Mouse (Mus musculus) frontal cortex, postnatal 25 days (tissue): ENCODE data around the gene Plxna4.
A peak's percentile ranks its signal among the peaks of the same experiment; 100 is the strongest.

Experiments used
- DNase-seq, 2 experiments: peaks; one replicate each; pipeline ENCODE4 v3.0.0; 2022; ENCODE audit warnings: low spot score in 2 of 2

Gene Plxna4

DNA sequence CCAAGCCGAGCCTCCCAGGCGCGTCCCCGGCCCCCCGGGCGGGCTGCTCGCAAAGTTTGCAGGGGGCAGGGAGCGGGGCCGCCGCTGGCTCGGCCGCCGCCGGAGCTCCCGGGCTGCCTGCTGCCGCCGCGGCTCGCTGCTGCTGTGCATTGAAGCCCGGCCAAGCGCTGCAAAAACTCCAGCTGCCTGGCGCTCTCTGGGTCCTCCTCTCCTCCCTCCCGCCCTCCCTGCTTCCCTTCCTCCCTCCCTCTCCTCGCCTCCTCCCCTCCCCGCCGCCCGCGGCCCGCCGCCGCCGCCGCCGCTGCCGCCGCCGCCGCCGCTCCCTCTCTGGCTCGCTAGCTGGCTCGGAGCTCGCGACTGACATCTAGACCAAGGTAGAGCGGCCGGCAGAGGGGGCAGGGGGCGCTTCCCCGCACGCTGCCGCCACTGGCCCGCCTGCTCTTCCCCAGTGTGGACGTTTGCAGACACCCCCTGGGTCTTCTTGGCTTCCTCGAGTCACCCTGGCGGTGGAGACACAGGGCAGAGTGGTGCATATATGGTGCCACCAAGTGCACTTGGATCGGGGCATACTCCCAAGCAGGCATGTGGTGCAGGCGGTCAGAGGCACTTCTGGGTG, at the start of gene Plxna4:
Plxna4 (minus strand) TSS at position 137 of the 616 bp plus-strand sequence.
- DNase-seq, result peak; percentile 56 to 57

DNA sequence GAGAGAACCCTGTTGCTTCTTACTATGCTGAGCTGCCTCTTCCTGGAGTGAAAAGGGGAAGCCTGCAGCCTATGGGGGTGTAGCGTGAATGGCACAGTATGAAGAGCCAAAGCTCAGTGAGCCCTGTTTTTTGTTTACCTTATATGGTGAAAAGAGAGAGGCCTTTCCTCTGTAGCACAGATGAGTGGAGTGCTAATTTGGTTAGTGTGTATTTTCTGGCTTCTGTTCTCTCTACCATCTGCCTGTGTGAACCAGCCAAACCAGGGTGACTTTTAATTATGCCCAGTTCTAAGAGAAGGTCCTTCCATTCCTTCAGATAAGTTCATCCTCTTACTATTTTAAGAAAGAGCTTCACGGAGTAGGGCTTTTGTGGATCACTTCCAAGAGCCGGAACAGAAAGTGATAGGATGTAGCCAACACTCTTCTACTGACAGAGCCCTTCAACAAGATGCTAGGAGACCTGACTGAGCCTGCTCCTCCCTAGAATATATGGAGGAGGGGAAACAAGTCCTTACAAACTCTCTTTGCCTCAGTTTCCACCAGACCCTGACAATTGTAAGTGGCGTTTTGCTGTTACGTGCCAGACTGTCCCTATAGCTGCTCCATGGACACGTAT, 49.7 kb upstream of the Plxna4 start:
- DNase-seq, result no peak

DNA sequence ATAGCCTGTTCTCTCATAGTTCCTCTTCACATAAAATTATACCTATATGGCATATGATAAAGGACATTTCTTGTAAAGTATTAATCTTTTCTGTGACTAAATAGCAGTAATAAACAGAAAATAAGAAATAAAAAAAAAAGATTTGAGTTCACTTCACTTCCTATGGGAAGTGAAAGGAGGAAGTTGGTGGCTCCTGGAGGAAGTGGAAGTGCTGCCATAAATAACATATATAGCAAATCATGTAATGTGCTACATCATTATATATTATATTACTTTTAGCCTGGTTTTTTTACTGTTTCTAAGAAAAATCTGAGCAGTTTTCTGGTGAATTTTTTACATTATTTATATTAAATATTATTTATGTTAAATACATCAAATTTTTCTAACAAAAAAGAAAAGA, 22.7 kb upstream of the Plxna4 start:
- DNase-seq, result no peak

DNA sequence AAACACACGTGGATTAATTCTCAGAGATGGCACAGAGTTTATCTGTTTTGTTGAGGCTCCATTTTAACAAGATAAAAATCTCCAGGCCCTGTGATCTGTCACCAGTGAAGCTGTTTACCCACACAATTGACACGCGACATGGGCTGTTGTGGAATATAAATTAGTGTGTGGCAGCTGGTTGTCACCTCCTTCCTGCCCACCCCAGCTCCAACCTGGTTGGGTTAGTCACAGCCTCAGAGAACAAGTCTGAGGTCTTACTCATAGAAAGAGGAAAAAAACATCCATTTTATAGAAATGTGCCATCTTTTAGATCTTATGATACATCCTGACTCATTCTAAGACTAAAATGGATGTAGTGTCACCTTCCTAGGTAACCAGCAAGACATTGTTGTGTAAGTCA, 18.8 kb upstream of the Plxna4 start:
- DNase-seq, result no peak

DNA sequence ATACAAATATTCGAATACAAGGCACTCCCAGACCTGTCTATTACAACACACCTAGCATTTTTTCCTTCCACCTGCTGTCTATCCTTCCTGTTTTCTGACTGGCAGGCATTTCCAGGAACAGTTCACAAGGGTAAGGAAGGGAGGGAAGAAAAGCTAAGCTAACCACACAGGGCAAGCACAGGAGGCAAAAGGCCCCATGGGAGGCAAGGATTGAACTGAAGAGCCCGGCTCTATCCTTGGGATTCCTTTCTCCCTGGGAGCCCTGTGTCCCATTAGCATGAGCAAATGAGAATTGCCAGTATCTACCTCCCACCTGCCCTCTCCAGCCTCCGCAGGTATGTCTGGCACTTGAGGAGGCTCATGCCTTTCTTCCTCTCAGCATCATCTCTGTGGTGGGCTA, 17.6 kb upstream of the Plxna4 start:
- DNase-seq, result no peak

DNA sequence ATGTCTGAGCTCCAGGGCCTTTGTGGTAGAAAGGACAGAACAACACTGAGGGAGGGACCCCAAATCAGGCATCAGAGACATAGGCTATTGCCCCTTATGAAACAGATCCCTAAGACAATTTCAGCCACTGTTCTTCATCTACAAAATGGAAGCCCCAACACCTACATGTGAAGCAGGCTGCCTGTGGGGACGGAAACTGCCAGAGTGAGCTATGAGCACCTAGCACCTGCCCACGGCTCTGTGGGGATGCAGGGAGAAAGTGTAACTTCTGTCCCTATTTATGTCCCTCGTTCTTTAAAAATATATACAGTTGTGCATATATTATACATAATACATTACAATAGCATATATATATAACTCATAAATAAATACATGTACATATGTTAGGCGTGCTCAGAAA, 16.9 kb upstream of the Plxna4 start:
- no peak for DNase-seq

DNA sequence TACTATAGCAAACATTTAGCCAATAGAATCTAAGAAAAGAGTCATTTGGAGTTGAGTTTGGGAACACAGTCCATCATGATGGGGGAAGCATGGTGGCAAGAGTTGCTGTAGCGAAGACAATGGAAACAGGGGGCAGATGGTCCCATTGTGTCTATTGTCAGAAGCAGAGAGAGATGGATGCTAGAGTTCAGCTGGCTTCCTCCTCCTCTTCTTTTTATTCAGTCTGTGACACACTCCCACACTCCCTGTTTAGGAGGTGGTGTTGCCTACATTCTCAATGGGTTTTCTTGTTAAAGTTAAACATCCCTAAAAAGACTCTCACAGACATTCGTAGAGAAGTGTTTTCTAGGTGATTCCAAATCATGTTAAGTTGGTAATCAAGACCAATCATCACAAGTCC, 14.1 kb upstream of the Plxna4 start:
- no peak for DNase-seq

DNA sequence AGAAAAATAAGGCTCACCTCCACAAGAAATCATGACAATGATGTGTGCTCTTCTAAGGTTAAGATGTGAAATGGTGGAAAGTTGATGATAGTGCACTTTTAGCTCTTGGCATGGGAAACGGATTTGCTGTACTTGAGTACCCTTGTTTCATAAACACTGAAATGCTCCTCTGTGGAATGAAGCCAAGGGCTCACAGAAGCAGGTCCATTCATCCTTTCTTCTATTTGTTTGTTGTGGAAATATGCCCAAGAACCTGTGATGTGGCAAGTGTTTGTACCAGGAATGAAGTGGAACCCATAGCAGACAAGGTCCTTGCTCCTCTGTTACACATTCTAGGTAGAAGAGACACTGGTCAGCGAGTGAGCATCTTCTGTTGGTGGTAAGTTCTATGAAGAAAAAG, 13.3 kb upstream of the Plxna4 start:
- DNase-seq, result no peak

DNA sequence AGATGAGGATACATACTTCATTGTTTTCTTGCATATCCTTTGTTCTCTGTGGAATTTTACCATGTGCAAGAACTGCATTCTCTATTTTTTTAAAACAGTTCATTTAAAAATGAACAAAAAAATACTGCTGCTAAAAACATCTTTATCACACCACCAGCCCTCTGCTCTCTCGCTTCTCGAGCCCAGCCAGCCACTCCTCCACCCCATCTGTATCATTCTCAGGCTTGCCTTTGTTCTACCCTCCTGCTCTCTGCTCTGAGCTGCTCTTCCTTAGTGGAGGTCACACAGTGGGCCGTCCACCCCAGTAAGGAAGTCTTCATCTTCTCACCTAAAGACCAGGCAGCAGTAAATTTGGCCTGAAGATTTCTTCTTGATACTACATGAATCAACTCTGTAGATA, 7.6 kb upstream of the Plxna4 start:
- DNase-seq, result no peak

DNA sequence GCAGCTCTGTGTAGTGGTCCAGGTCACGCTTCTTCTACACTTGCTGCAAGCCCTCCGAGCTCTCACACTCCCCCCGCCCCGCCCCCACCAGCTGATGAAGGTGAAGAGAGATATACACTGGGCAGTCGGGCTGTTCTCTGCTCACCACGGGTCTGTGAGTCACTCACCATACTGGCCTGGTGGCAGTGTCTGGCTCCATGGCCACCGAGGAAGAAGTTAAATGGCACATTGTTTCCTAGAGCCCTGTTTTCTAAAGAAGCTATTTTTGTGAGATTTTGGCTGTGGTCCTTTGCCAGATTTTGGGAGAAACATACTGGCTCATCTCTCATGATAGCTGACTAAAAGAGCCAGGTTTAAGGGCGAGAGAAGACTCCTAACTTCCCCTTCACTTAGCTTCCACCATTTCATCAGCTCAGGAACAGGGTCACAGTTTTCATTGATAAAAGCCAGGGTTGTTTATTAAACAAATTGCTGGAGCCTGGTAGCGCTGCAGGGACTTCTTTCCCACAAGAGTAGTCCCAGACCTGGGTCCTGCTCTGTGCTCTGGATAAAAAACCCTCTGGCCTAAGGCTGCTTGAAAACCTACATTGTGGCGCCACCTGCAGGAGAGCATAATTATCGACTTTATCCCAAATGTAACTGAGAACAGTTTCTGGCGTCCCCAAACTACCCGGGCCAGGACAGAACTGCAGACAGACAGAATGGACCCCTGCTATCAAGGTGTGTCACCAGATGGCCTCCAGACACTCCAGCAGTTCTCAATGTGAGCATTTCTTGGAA, 3.2 kb upstream of the Plxna4 start:
- DNase-seq, result peak; percentile 72 to 73

DNA sequence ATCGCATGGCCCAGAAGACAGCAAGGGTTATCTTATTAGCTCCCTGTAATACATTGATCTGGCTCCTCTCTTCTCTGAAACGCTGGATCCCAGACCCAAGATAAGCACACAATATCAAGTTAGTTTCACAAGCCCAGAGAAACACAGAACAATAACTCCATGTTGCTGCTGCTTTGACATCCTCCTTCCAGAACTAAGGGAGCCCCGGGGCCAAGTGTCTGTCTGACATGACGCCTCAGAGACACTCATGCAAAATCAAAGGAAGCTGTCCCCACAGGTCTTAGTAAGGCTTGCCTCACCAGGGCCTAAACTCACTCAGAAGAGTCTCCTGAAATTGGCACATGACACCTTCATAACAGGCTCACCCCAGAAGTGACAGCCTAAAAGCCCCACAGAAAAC, 1.6 kb upstream of the Plxna4 start:
- DNase-seq, result no peak

DNA sequence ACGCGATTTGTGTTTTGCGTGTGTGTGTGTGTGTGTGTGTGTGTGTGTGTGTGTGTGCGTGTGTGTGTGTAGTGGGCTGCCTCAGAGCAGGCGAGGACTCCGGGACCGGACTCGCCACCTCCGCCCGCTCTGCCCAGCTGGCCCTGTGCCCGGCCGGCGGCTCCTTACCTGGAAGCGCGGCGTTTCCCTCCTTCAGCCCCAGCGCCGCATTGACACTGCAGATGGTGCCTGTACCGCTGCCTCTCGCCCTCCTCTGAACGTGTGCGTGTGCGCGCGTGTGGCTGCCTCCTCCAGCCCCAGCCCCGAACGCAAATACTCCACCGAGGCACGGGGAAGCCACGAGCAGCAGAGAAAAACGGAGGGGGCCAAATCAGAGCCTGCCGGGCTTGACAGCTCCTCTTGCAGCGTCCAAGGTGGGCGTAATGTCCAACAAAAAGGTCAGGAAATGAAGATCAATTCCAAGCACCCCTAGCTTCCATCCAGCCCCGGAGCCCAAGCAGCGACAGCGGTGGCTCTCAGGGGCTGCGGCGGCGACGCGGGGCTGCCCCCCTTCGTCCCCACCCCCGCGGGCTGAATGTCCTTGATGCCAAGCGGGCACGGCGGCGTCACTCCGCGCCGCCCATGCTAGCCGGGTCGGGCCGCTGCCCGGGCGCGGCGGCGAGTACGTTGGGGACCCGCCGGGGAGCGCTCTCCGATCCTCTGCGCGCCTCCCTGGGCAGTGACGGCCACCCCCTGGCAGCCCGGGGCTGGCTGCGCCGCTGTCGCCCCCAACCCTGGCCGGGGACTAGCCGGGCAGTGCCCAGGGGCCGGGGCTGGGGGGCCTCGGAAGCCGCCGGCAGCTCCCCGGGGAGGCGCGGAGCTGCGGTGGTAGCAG, 619 bp downstream of the Plxna4 start:
- DNase-seq, result peak; percentile 35 to 45

DNA sequence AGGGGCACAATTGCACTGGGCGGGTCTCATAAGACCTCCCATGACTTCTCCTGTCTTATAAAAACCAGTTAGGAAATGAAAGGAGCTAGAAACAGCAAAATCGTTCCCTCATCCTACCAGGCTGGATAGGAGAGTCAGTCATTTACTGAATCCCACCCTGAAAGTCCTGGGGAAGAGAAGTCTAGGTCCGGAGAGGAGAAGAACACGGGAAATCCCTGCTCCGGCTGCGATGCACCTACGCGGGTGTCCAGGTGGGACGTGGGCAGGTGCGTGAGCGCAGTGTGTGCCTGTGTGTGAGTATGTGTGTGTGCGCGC, 1.2 kb downstream of the Plxna4 start:
- DNase-seq, result no peak

DNA sequence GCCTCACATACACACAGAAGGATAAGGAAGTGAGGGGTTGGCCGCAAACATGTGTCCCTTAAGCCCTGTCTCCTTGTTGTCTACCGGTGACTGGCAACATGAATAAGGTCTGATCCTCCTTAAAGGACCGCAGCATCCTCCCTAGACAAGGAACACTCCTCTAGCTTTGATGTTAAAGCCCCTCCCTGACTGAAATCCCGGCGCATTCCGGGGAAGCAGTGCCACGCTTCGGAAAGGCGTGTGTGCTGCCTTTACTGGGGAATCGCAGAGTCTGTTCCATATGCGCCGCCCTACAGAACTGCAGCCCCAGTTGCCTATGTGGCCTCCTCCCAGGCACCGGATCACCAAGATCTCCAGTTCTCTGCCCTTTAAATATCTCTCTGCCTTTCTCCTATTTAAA, 1.6 kb downstream of the Plxna4 start:
- DNase-seq, result peak; percentile 31 to 44

DNA sequence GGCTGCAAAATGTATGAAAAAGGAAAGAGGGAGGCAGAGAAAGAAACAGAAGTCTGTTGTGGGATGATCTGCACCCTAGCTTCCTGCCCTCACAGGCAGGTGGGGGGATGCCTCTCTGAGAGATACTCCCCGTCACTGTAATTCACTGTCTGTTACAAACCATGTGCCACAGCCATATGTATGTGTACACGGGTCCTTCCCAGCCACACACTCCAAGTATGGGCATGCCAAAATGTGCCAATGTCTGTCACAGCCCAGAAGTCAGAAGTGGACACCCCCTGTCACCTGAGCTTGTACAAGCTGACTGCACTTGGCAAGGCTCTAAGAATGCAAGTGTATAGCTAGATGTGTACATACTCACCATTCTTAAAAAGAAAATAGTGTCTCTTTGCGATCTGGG, 2.8 kb downstream of the Plxna4 start:
- no peak for DNase-seq

DNA sequence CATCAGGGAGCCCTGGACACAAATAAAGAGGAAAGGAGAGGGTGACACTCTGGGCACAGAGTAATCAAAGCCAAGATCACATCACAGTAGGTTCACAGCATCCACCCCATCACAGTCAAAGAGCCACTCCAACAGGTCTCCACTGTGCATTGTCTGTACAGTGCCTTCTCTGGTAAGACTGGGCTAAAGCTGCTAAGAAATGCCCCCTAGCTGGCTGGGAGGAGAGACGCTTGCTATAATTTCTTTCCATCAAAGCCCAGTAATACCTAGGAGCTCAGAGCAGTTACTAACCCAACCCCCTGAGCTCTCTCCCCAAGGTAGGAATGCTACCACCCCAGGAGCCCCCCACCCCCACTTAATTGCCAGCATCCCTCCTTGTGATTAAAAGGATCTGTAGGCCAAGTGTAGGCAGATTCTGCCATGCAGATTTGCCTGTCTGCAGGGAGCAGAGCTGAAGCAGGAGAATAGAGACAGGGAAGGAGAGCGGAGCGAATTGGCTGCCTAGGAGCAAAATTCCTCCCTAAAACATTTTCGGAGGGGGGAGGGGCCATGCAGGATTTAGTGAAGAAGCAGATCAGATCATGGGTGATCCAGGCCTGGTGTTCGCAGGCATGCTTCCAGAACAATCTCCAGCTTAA, 3.6 kb downstream of the Plxna4 start:
- no peak for DNase-seq

DNA sequence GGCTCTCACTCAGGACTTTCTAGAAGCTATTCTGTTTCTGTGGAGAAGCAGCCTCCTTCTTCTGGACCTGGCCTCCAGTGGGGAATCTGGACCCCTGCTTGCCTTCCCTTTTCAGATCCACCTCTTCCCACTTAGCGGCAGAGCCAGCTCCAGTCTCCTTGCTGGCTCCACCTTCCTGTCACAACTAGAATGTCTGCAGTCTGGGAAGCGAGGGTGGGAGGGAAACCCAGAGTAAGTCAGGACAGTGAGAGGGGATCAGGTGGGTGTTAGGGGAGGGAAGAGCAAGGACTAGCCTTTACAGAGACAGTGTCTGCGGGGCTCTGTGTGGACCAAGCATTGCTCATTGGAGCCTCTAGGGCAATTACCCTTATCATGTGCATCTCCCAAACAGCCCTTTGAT, 4.4 kb downstream of the Plxna4 start:
- DNase-seq, result no peak

DNA sequence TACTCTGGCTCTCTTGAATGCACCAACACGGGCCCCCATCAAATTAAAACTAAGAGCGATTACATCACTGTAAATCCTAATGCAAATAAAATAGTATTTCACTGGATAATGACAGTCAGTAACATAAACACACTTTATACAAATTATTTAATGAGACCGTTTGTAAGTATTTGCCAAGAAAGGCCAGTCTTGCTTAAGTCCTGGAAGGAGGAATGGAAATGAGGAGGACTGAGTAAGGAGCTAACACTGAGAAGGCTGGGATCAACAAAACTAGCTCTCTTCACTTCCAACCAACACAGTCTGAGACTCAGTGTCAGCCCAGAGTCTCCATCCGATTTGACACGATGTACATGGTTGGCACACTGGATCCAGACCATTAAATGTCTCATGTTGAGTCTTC, 16.5 kb downstream of the Plxna4 start:
- no peak for DNase-seq

DNA sequence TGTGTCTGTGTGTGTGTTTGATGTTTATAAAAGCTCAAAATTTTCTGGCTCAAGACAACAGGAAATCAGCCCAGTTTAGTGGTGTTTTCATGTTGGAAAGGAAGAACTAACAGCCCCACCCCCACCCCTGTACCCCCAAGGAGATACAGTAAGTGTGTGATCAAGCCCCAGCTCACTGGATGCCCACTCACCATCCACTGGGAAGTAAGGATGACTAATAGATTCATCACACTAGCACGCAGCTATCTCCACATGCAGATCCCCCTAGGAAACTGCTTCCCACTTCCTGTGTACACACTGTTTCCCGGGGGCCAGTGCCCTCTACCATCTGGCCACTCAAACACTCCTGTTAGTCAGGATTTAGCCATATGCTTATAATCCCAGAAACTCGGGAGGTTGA, 17.5 kb downstream of the Plxna4 start:
- DNase-seq, result no peak

DNA sequence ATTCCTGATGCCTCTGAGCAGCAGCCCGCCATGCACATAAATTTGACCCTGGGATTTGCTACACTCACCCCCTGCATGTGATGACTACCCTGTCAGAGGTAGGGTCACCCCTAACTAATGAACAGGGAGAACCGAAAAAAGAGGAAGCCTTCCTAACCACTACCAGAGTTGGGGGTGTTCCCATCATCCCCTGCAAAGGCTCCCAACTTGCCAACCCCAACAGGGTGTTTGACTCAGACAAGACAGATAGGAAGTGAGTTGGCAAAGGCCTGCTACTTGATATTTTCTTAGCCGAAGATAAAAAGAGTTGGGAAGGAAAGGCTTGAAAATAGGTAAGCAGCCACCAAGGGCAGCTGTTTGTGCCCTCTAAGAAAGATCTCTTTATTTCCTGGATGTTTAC, 18.1 kb downstream of the Plxna4 start:
- no peak for DNase-seq

DNA sequence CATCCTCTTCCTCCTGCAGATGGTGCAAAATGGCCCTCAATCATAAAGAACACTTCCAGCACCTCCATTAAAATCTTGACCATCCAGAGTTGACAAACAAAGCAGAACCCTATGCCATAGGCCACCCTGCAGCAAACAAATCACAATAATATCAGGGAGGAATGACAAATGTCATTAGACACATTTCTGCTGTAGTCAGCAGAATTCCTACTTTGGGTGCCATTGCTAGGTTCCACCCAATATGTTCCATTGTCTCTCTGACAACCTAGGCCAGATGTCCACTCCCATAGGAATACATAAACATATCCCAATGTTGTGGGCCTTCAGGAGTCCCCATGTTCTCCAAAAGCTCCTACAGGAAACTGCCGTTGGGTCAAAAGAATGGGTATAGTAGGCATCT, 41.1 kb downstream of the Plxna4 start:
- DNase-seq, result no peak

DNA sequence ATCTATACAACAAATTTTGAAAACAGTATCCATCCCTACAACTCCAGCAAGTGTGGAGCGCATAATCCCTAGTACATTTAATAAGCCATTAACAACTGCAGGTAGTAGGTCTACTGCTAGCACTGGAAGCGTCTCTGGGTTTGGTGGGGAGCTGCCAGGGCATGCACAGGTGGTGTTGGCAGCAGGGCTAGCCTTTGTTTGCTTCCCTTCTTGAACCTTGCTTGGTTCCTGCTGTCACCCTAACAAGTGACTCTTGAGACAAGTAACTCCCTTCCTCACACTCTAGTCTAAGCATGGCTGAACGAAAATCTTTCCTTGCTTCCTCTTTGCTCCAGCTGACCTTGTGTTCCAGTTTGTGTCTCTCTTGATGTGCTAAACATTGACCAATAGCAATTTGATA, 44.0 kb downstream of the Plxna4 start:
- no peak for DNase-seq
